Comparison of ENCODE assay signal across 13 mouse cellular contexts in the genomic region with DNA sequence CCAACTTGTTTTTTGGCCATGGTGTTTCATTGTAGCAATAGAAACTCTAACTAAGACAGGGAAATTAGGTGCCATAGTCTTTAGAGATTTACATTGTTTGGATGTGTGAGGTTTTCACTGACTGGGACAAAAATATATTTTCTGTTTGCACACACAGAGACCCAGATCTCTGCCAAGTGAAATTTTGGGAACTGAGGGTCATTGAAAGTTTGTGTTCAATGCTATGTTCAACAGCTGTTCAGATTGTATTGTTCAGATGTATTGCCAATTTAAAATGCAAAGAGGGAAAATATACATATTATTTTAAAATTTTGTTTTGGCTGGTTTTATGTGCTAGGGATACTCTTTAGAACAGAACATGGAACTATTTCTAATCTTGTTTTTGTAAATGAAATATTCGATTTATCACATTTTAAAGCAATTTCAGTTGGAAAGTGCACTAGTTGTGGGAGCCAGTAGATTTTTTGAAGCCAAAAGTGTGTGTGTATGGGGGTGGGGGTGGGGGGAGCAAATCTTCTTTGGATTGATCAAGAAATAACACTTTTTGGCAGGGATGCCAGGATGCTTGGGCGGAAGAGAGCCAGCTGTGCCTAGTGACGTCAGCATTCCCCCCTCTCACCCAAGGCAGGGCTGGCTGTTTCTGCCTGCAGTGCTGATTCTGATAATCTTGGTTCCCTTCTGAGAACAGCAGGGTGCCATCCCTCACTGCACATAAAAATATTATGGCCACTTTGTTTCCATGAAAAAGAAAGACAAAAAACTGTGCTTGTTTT. TPM values are rescaled to one million over a fixed set of nuclear protein-coding genes. Genes with fewer than 3 reads are reported as not detected.
DNase-seq lines count a peak whose midpoint lies in the region; ATAC-seq and TF ChIP-seq lines count a peak whose summit lies in the region.
"Had no signal": no experiment of that assay in that cellular context is flagged by ENCODE, and none has a peak within 500 bp of the region (broad histone marks: within the 10 kb centered on the region; RNA-seq: fewer than 3 reads in every experiment).

No protein-coding gene starts in this region.

- H3K36me3 ChIP-seq in kidney, embryonic 16.5 days (ENCODE audit: insufficient read depth, low read length), result no peaks in the 10 kb centered on the region
- H3K36me3 ChIP-seq: neural tube, embryonic 13.5 days had no signal

- H3K9ac ChIP-seq in kidney, embryonic 16.5 days (replicated peaks; ENCODE audit: low read length), result no peak overlapping the region
- H3K9ac ChIP-seq: hindbrain, embryonic 14.5 days; liver, postnatal 0 days; neural tube, embryonic 13.5 days had no signal

- H3K27ac ChIP-seq in cerebellum, adult 2 months (ENCODE audit: insufficient read depth, low read length), result peak overlapping the region; percentile 8; the same call in 1 of the 2 replicates
- no peak overlapping the region for H3K27ac ChIP-seq in kidney, embryonic 16.5 days (ENCODE audit: low read length)
- H3K27ac ChIP-seq: hindbrain, embryonic 14.5 days; neural tube, embryonic 13.5 days had no signal

- H3K9me3 ChIP-seq in kidney, embryonic 16.5 days (ENCODE audit: low read length), result peaks cover 6% of the 10 kb centered on the region
- H3K9me3 ChIP-seq: neural tube, embryonic 13.5 days had no signal

- TF ChIP-seq POLR2A in cerebellum, adult 2 months (IDR thresholded peaks at IDR 0.05; ENCODE audit: borderline replicate concordance, insufficient read depth, low read length), result no peak

- 29% methylated on average over 3 of the region's 3 CpGs for WGBS in cerebellum, adult 2 months
- 73% methylated on average over 3 of the region's 3 CpGs for WGBS in kidney, embryonic 16.5 days

- no peak for TF ChIP-seq CTCF in cerebellum, adult 2 months (IDR thresholded peaks at IDR 0.05; ENCODE audit: borderline replicate concordance, insufficient read depth, low read depth, low read length)

- peak in 1 of 2 experiments; percentile 18 for DNase-seq in cerebellum, adult 2 months
- no peak for DNase-seq in cerebellum, postnatal 36 days
- peak; percentile 29 for DNase-seq in kidney, postnatal 10 days
- peak; percentile 57 to 69 for DNase-seq in frontal cortex, postnatal 36 days (ENCODE audit: low spot score in 2 of 2)
- peak; percentile 55 for DNase-seq in lung, postnatal 36 days
- no peak for DNase-seq in cerebellum, adult 8-10 months
- DNase-seq: adrenal gland, postnatal 36 days; embryo, embryonic 11 days; liver, postnatal 0 days had no signal

- H3K4me2 ChIP-seq in kidney, embryonic 16.5 days (replicated peaks; ENCODE audit: low read depth, low read length), result no peak overlapping the region
- H3K4me2 ChIP-seq: hindbrain, embryonic 14.5 days; neural tube, embryonic 13.5 days had no signal

- no peak for ATAC-seq in kidney, embryonic 16.5 days (ENCODE audit: low FRiP score, low TSS enrichment)
- ATAC-seq in megakaryocyte progenitor cell, adult 5-6 weeks (replicated peaks; ENCODE audit: poor library complexity), result no peak
- ATAC-seq: liver, postnatal 0 days had no signal

- no peak overlapping the region for H3K4me3 ChIP-seq in cerebellum, adult 2 months (replicated peaks; ENCODE audit: insufficient read depth, low read depth, low read length)
- no peak overlapping the region for H3K4me3 ChIP-seq in kidney, embryonic 16.5 days (ENCODE audit: low read length)
- H3K4me3 ChIP-seq: neural tube, embryonic 13.5 days had no signal

- H3K4me1 ChIP-seq in cerebellum, adult 2 months (ENCODE audit: control insufficient read depth, insufficient read depth, low read length), result peaks cover 17% of the 10 kb centered on the region
- no peaks in the 10 kb centered on the region for H3K4me1 ChIP-seq in kidney, embryonic 16.5 days (ENCODE audit: insufficient read depth, low read length)
- H3K4me1 ChIP-seq: neural tube, embryonic 13.5 days had no signal

- H3K27me3 ChIP-seq in cerebellum, adult 2 months (ENCODE audit: control insufficient read depth, insufficient read depth, low read length), result no peaks in the 10 kb centered on the region
- no peaks in the 10 kb centered on the region for H3K27me3 ChIP-seq in kidney, embryonic 16.5 days (ENCODE audit: insufficient read depth, low read length)
- H3K27me3 ChIP-seq: neural tube, embryonic 13.5 days had no signal

RNA-seq across cellular contexts. Expression of gene Rapgef4, which starts 28.6 kb away (rescaled TPM):
- polyA plus RNA-seq in cerebellum, adult 2 months (2012; rRNA removed), result 192 and 200 TPM in 2 replicates
- 6.9 and 9.2 TPM in 2 replicates for polyA plus RNA-seq in kidney, embryonic 16.5 days (2015; fragmentation: Nextera tagmentation; extraction: Ambion mirVana)
- 1.9 and 3.8 TPM in 2 replicates for total RNA-seq in megakaryocyte progenitor cell, adult 5-6 weeks (2015)
- 0.50 and 3.5 TPM in 2 replicates for total RNA-seq in megakaryocyte progenitor cell, adult 5-6 weeks (2017)

Comparison
In these comparisons a context has a peak if more than half of its experiments do, and no peak if none do; other contexts are left out.
1. DNase-seq: peak in kidney, postnatal 10 days (single experiment), frontal cortex, postnatal 36 days (2 of 2) and lung, postnatal 36 days (single experiment); none in cerebellum, postnatal 36 days (0 of 2) and cerebellum, adult 8-10 months (single experiment).
2. RNA of gene Rapgef4, which starts 28.6 kb away (polyA plus RNA-seq): 192 to 200 TPM in cerebellum, adult 2 months; 6.9 to 9.2 TPM in kidney, embryonic 16.5 days; every median in the first group is over 10 times any median in the second.